ENCODE assay signal across 18 mouse cellular contexts in the genomic region with DNA sequence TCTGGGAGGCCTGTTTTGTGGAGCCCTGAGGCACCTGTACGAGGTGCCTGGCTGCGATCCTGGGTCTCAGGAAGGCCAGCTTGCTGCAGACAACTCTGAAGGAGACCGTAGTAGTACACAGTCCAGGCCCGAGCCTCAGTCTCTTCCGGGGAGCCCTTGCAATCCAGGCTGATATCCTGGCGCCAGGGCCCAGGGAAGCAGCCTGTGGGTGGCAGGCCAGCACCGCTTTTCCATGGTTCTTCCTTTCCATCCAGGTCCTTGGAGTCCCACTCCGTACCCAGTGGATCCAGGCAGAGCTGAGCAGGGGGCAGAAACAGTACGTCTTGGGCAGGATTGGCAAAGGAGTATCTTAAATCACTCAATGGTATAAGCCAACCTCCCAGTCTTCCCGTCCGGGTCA. TPM values are rescaled to one million over a fixed set of nuclear protein-coding genes. Genes with fewer than 3 reads are reported as not detected.
DNase-seq lines count a peak whose midpoint lies in the region; ATAC-seq and TF ChIP-seq lines count a peak whose summit lies in the region.
"Had no signal": no experiment of that assay in that cellular context is flagged by ENCODE, and none has a peak within 500 bp of the region (broad histone marks: within the 10 kb centered on the region; RNA-seq: fewer than 3 reads in every experiment).

No protein-coding gene starts in this region.

- H3K36me3 ChIP-seq in forebrain, postnatal 0 days (ENCODE audit: insufficient read depth): no peaks in the 10 kb centered on the region
- H3K36me3 ChIP-seq in forebrain, embryonic 16.5 days (ENCODE audit: control insufficient read depth, insufficient read depth): no peaks in the 10 kb centered on the region
- no peaks in the 10 kb centered on the region for H3K36me3 ChIP-seq in kidney, adult 2 months (ENCODE audit: control insufficient read depth, insufficient read depth, low read length)
- H3K36me3 ChIP-seq in midbrain, postnatal 0 days (ENCODE audit: insufficient read depth, low read length): no peaks in the 10 kb centered on the region
- H3K36me3 ChIP-seq in midbrain, embryonic 10.5 days: no peaks in the 10 kb centered on the region
- H3K36me3 ChIP-seq in intestine, embryonic 16.5 days (ENCODE audit: control insufficient read depth, insufficient read depth, low read length): no peaks in the 10 kb centered on the region
- H3K36me3 ChIP-seq: G1E; hindbrain, embryonic 15.5 days; kidney, embryonic 15.5 days; liver, embryonic 15.5 days had no signal

- H3K27me3 ChIP-seq in forebrain, postnatal 0 days (ENCODE audit: insufficient read depth, low read length): no peaks in the 10 kb centered on the region
- no peaks in the 10 kb centered on the region for H3K27me3 ChIP-seq in forebrain, embryonic 16.5 days (replicated peaks; ENCODE audit: control insufficient read depth, insufficient read depth, low read length)
- H3K27me3 ChIP-seq in kidney, adult 2 months (replicated peaks; ENCODE audit: control insufficient read depth, insufficient read depth, low read length): no peaks in the 10 kb centered on the region
- no peaks in the 10 kb centered on the region for H3K27me3 ChIP-seq in midbrain, postnatal 0 days (ENCODE audit: insufficient read depth, low read length)
- peaks cover 23% of the 10 kb centered on the region for H3K27me3 ChIP-seq in midbrain, embryonic 10.5 days (ENCODE audit: low read depth, poor library complexity, severe bottlenecking)
- no peaks in the 10 kb centered on the region for H3K27me3 ChIP-seq in intestine, embryonic 16.5 days (replicated peaks; ENCODE audit: control insufficient read depth, insufficient read depth, low read length)
- H3K27me3 ChIP-seq: hindbrain, embryonic 15.5 days had no signal

- no peak for DNase-seq in forebrain, postnatal 0 days
- no peak for DNase-seq in kidney, adult 2 months
- DNase-seq in kidney, adult 9 months: no peak
- no peak for DNase-seq in midbrain, postnatal 0 days (ENCODE audit: low spot score)
- DNase-seq in midbrain, embryonic 10.5 days (ENCODE audit: low spot score): no peak
- DNase-seq in adipocyte (ENCODE audit: low spot score): no peak
- DNase-seq: adrenal gland, postnatal 36 days; cerebellum, postnatal 25 days; layer of hippocampus, postnatal 36 days; left cerebral cortex, postnatal 4 days; right cerebral cortex, postnatal 25 days had no signal

- no peak overlapping the region for H3K27ac ChIP-seq in forebrain, postnatal 0 days (ENCODE audit: low read depth, low read length)
- H3K27ac ChIP-seq in forebrain, embryonic 16.5 days (ENCODE audit: low read length): no peak overlapping the region
- H3K27ac ChIP-seq in kidney, adult 2 months (ENCODE audit: insufficient read depth, low read depth, low read length): no peak overlapping the region
- no peak overlapping the region for H3K27ac ChIP-seq in midbrain, postnatal 0 days (ENCODE audit: low read depth, low read length)
- no peak overlapping the region for H3K27ac ChIP-seq in midbrain, embryonic 10.5 days (replicated peaks)
- no peak overlapping the region for H3K27ac ChIP-seq in intestine, embryonic 16.5 days (ENCODE audit: low read length)
- H3K27ac ChIP-seq: hindbrain, embryonic 15.5 days; kidney, embryonic 15.5 days; liver, embryonic 15.5 days; macrophage had no signal

- no peak overlapping the region for H3K4me3 ChIP-seq in forebrain, postnatal 0 days (ENCODE audit: low read depth, low read length)
- no peak overlapping the region for H3K4me3 ChIP-seq in forebrain, embryonic 16.5 days (replicated peaks; ENCODE audit: low read length)
- no peak overlapping the region for H3K4me3 ChIP-seq in kidney, adult 2 months (ENCODE audit: insufficient read depth, low read depth, low read length)
- H3K4me3 ChIP-seq in midbrain, postnatal 0 days (ENCODE audit: low read depth, low read length): no peak overlapping the region
- no peak overlapping the region for H3K4me3 ChIP-seq in midbrain, embryonic 10.5 days
- no peak overlapping the region for H3K4me3 ChIP-seq in intestine, embryonic 16.5 days (ENCODE audit: low read length)
- H3K4me3 ChIP-seq: hindbrain, embryonic 15.5 days; kidney, embryonic 15.5 days; liver, embryonic 15.5 days had no signal

- no peak overlapping the region for H3K9ac ChIP-seq in forebrain, postnatal 0 days
- no peak overlapping the region for H3K9ac ChIP-seq in forebrain, embryonic 16.5 days (replicated peaks; ENCODE audit: low read depth, low read length)
- H3K9ac ChIP-seq in midbrain, postnatal 0 days (replicated peaks; ENCODE audit: low read length, poor library complexity, severe bottlenecking): 0 out of 2 replicates have a peak overlapping the region, but pooled peaks have one; percentile 13
- 0 out of 2 replicates have a peak overlapping the region, but pooled peaks have one; percentile 5 for H3K9ac ChIP-seq in intestine, embryonic 16.5 days (ENCODE audit: low read depth, low read length)
- H3K9ac ChIP-seq: hindbrain, embryonic 15.5 days; kidney, embryonic 15.5 days; liver, embryonic 15.5 days had no signal

- H3K4me1 ChIP-seq in forebrain, postnatal 0 days (ENCODE audit: insufficient read depth): peaks cover 7% of the 10 kb centered on the region
- peaks cover 15% of the 10 kb centered on the region for H3K4me1 ChIP-seq in forebrain, embryonic 16.5 days (replicated peaks; ENCODE audit: control insufficient read depth, insufficient read depth, low read length)
- H3K4me1 ChIP-seq in kidney, adult 2 months (ENCODE audit: control insufficient read depth, insufficient read depth, low read length): peaks cover 5% of the 10 kb centered on the region; the same call in 1 of the 2 replicates
- no peaks in the 10 kb centered on the region for H3K4me1 ChIP-seq in midbrain, postnatal 0 days (ENCODE audit: insufficient read depth, low read length)
- H3K4me1 ChIP-seq in midbrain, embryonic 10.5 days: peaks cover 35% of the 10 kb centered on the region
- H3K4me1 ChIP-seq in intestine, embryonic 16.5 days (ENCODE audit: control insufficient read depth, insufficient read depth, low read length): peaks cover 20% of the 10 kb centered on the region

- TF ChIP-seq POLR2A in kidney, adult 2 months (IDR thresholded peaks at IDR 0.05; ENCODE audit: low read depth, low read length): no peak

- H3K4me2 ChIP-seq in forebrain, postnatal 0 days (ENCODE audit: low read depth): no peak overlapping the region
- no peak overlapping the region for H3K4me2 ChIP-seq in forebrain, embryonic 16.5 days (ENCODE audit: low read length)
- no peak overlapping the region for H3K4me2 ChIP-seq in midbrain, postnatal 0 days (ENCODE audit: low read depth, low read length, poor library complexity, severe bottlenecking)
- no peak overlapping the region for H3K4me2 ChIP-seq in intestine, embryonic 16.5 days (ENCODE audit: low read depth, low read length)
- H3K4me2 ChIP-seq: hindbrain, embryonic 15.5 days; kidney, embryonic 15.5 days; liver, embryonic 15.5 days had no signal

- peak; percentile 28; the same call in 1 of the 2 replicates for TF ChIP-seq CTCF in forebrain, postnatal 0 days (IDR thresholded peaks at IDR 0.05; ENCODE audit: low read depth)
- TF ChIP-seq CTCF in kidney, adult 2 months (conservative IDR thresholded peaks at IDR 0.05; ENCODE audit: insufficient read depth, insufficient read length, low read depth, low read length): 0 out of 2 replicates have a peak, but pooled peaks have one; percentile 10
- TF ChIP-seq CTCF in midbrain, postnatal 0 days (IDR thresholded peaks at IDR 0.05): peak; percentile 15; the same call in 1 of the 2 replicates

- ATAC-seq in forebrain, postnatal 0 days: no peak
- no peak for ATAC-seq in forebrain, embryonic 16.5 days
- no peak for ATAC-seq in midbrain, postnatal 0 days (ENCODE audit: low FRiP score)
- no peak for ATAC-seq in intestine, embryonic 16.5 days

- H3K9me3 ChIP-seq in forebrain, postnatal 0 days (ENCODE audit: low read length): no peaks in the 10 kb centered on the region
- no peaks in the 10 kb centered on the region for H3K9me3 ChIP-seq in forebrain, embryonic 16.5 days (ENCODE audit: control insufficient read depth, low read length)
- no peaks in the 10 kb centered on the region for H3K9me3 ChIP-seq in midbrain, postnatal 0 days (ENCODE audit: low read length)
- H3K9me3 ChIP-seq in midbrain, embryonic 10.5 days (replicated peaks): no peaks in the 10 kb centered on the region
- no peaks in the 10 kb centered on the region for H3K9me3 ChIP-seq in intestine, embryonic 16.5 days (ENCODE audit: control insufficient read depth, low read length)
- H3K9me3 ChIP-seq: G1E; hindbrain, embryonic 15.5 days; kidney, embryonic 15.5 days; liver, embryonic 15.5 days had no signal

- WGBS in forebrain, postnatal 0 days: 59% methylated on average over 11 of the region's 11 CpGs
- WGBS in forebrain, embryonic 16.5 days: 61% methylated on average over 11 of the region's 11 CpGs
- 79% methylated on average over 11 of the region's 11 CpGs for WGBS in kidney, adult 2 months
- 56% methylated on average over 11 of the region's 11 CpGs for WGBS in midbrain, postnatal 0 days
- WGBS in midbrain, embryonic 10.5 days: 61% methylated on average over 11 of the region's 11 CpGs
- 64% methylated on average over 11 of the region's 11 CpGs for WGBS in intestine, embryonic 16.5 days

RNA-seq across cellular contexts. Expression of gene Carns1, which starts 2.4 kb away (rescaled TPM):
- 4.1 and 4.4 TPM in 2 replicates for total RNA-seq in forebrain, postnatal 0 days (2014; rRNA removed)
- 3.1 and 4.7 TPM in 2 replicates for polyA plus RNA-seq in forebrain, postnatal 0 days (2015; fragmentation: Nextera tagmentation; extraction: Ambion mirVana)
- polyA plus RNA-seq in forebrain, embryonic 16.5 days (2015; fragmentation: Nextera tagmentation; extraction: Ambion mirVana): 2.8 and 4.1 TPM in 2 replicates
- polyA plus RNA-seq in kidney, adult 2 months (2012; rRNA removed): 3.8 and 4.0 TPM in 2 replicates
- total RNA-seq in midbrain, postnatal 0 days (2014; rRNA removed): 4.4 and 6.6 TPM in 2 replicates
- 6.7 and 6.9 TPM in 2 replicates for polyA plus RNA-seq in midbrain, postnatal 0 days (2015; fragmentation: Nextera tagmentation; extraction: Ambion mirVana)
- polyA plus RNA-seq in midbrain, embryonic 10.5 days (2016; fragmentation: Nextera tagmentation; extraction: Ambion mirVana): 2.8 and 4.1 TPM in 2 replicates
- polyA plus RNA-seq in intestine, embryonic 16.5 days (2015; fragmentation: Nextera tagmentation; extraction: Ambion mirVana): 1.3 and 1.4 TPM in 2 replicates

RNA-seq across cellular contexts. Expression of gene Rps6kb2, which starts 9.8 kb away (rescaled TPM):
- 23.5 and 33.5 TPM in 2 replicates for total RNA-seq in forebrain, postnatal 0 days (2014; rRNA removed)
- polyA plus RNA-seq in forebrain, postnatal 0 days (2015; fragmentation: Nextera tagmentation; extraction: Ambion mirVana): 51.9 and 55.5 TPM in 2 replicates
- 52.6 and 59.8 TPM in 2 replicates for polyA plus RNA-seq in forebrain, embryonic 16.5 days (2015; fragmentation: Nextera tagmentation; extraction: Ambion mirVana)
- 41.0 and 41.8 TPM in 2 replicates for polyA plus RNA-seq in kidney, adult 2 months (2012; rRNA removed)
- 23.5 and 25.2 TPM in 2 replicates for total RNA-seq in midbrain, postnatal 0 days (2014; rRNA removed)
- polyA plus RNA-seq in midbrain, postnatal 0 days (2015; fragmentation: Nextera tagmentation; extraction: Ambion mirVana): 58.2 and 62.8 TPM in 2 replicates
- 58.8 and 71.4 TPM in 2 replicates for polyA plus RNA-seq in midbrain, embryonic 10.5 days (2016; fragmentation: Nextera tagmentation; extraction: Ambion mirVana)
- polyA plus RNA-seq in intestine, embryonic 16.5 days (2015; fragmentation: Nextera tagmentation; extraction: Ambion mirVana): 43.9 and 49.7 TPM in 2 replicates

RNA-seq across cellular contexts. Expression of gene Tbc1d10c, which starts 18.2 kb away (rescaled TPM):
- total RNA-seq in forebrain, postnatal 0 days (2014; rRNA removed): 1.5 and 2.9 TPM in 2 replicates
- polyA plus RNA-seq in forebrain, postnatal 0 days (2015; fragmentation: Nextera tagmentation; extraction: Ambion mirVana): 1.3 and 1.5 TPM in 2 replicates
- polyA plus RNA-seq in forebrain, embryonic 16.5 days (2015; fragmentation: Nextera tagmentation; extraction: Ambion mirVana): 0.29 and 0.42 TPM in 2 replicates
- polyA plus RNA-seq in kidney, adult 2 months (2012; rRNA removed): 2.3 and 9.1 TPM in 2 replicates
- 0.49 and 1.9 TPM in 2 replicates for total RNA-seq in midbrain, postnatal 0 days (2014; rRNA removed)
- 1.2 and 1.6 TPM in 2 replicates for polyA plus RNA-seq in midbrain, postnatal 0 days (2015; fragmentation: Nextera tagmentation; extraction: Ambion mirVana)
- polyA plus RNA-seq in midbrain, embryonic 10.5 days (2016; fragmentation: Nextera tagmentation; extraction: Ambion mirVana): 0.85 and 1.2 TPM in 2 replicates
- polyA plus RNA-seq in intestine, embryonic 16.5 days (2015; fragmentation: Nextera tagmentation; extraction: Ambion mirVana): 3.6 and 4.0 TPM in 2 replicates

RNA-seq across cellular contexts. Expression of gene Ppp1ca, which starts 18.9 kb away (rescaled TPM):
- 480 and 509 TPM in 2 replicates for total RNA-seq in forebrain, postnatal 0 days (2014; rRNA removed)
- 551 and 589 TPM in 2 replicates for polyA plus RNA-seq in forebrain, postnatal 0 days (2015; fragmentation: Nextera tagmentation; extraction: Ambion mirVana)
- polyA plus RNA-seq in forebrain, embryonic 16.5 days (2015; fragmentation: Nextera tagmentation; extraction: Ambion mirVana): 551 and 574 TPM in 2 replicates
- polyA plus RNA-seq in kidney, adult 2 months (2012; rRNA removed): 484 and 509 TPM in 2 replicates
- 535 and 592 TPM in 2 replicates for total RNA-seq in midbrain, postnatal 0 days (2014; rRNA removed)
- 510 and 531 TPM in 2 replicates for polyA plus RNA-seq in midbrain, postnatal 0 days (2015; fragmentation: Nextera tagmentation; extraction: Ambion mirVana)
- polyA plus RNA-seq in midbrain, embryonic 10.5 days (2016; fragmentation: Nextera tagmentation; extraction: Ambion mirVana): 1,003 and 1,059 TPM in 2 replicates
- 759 and 799 TPM in 2 replicates for polyA plus RNA-seq in intestine, embryonic 16.5 days (2015; fragmentation: Nextera tagmentation; extraction: Ambion mirVana)

RNA-seq across cellular contexts. Expression of gene Ptprcap, which starts 19.5 kb away (rescaled TPM):
- 0.77 and 1.2 TPM in 2 replicates for total RNA-seq in forebrain, postnatal 0 days (2014; rRNA removed)
- polyA plus RNA-seq in forebrain, postnatal 0 days (2015; fragmentation: Nextera tagmentation; extraction: Ambion mirVana): 0.48 and 0.59 TPM in 2 replicates
- 0.39 TPM in 1 of 2 replicates, not detected in the other for polyA plus RNA-seq in forebrain, embryonic 16.5 days (2015; fragmentation: Nextera tagmentation; extraction: Ambion mirVana)
- polyA plus RNA-seq in kidney, adult 2 months (2012; rRNA removed): 4.7 and 20.0 TPM in 2 replicates
- total RNA-seq in midbrain, postnatal 0 days (2014; rRNA removed): 0.38 TPM in 1 of 2 replicates, not detected in the other
- polyA plus RNA-seq in midbrain, postnatal 0 days (2015; fragmentation: Nextera tagmentation; extraction: Ambion mirVana): 0.28 TPM in 1 of 2 replicates, not detected in the other
- polyA plus RNA-seq in midbrain, embryonic 10.5 days (2016; fragmentation: Nextera tagmentation; extraction: Ambion mirVana): 0.67 TPM in 1 of 2 replicates, not detected in the other
- 5.8 and 6.7 TPM in 2 replicates for polyA plus RNA-seq in intestine, embryonic 16.5 days (2015; fragmentation: Nextera tagmentation; extraction: Ambion mirVana)

Comparison
In these comparisons a context has a peak if more than half of its experiments do, and no peak if none do; other contexts are left out.
1. H3K9ac ChIP-seq: peak in midbrain, postnatal 0 days (single experiment) and intestine, embryonic 16.5 days (single experiment); none in forebrain, postnatal 0 days (single experiment) and forebrain, embryonic 16.5 days (single experiment).
2. Peak in every context shown above with its lines, with median percentiles within 50 percentile points of each other: CTCF ChIP-seq.